Mouse (Mus musculus) CD4-positive, CD25-positive, alpha-beta regulatory T cell, adult 4 months (primary cell): ENCODE results near the gene Stard5. TPM values are rescaled to one million over a fixed set of nuclear protein-coding genes. Genes with fewer than 3 reads are reported as not detected.

Experiments used
- ATAC-seq: one replicate; pipeline ENCODE4 v1.8.0; 2017
- polyA plus RNA-seq, 2 experiments: library from polyadenylated mRNA; unstranded; fragments of 100-300 nt; shearing (Covaris generic); gene quantifications; one replicate each; pipeline ENCODE4 v1.2.1; 2017

Stard5 gene
- polyA plus RNA-seq, 2 experiments from 2014 or later: 49.3 to 54.4 TPM

GRCm38 (mm10) chr7:83667936-83668645 lies 36.3 kb downstream of the Stard5 start:
- no peak for ATAC-seq

- ATAC-seq: no peak
These were observed 37.0 kb downstream of the Stard5 start for GRCm38 (mm10) chr7:83668724-83669123.

- ATAC-seq: no peak
These were observed 39.8 kb downstream of the Stard5 start for GRCm38 (mm10) chr7:83671573-83671972.

GRCm38 (mm10) chr7:83675545-83676254 lies 43.9 kb downstream of the Stard5 start:
- peak; percentile 93 for ATAC-seq

GRCm38 (mm10) chr7:83677296-83677695 lies 45.5 kb downstream of the Stard5 start:
- no peak for ATAC-seq

GRCm38 (mm10) chr7:83678506-83678905 lies 46.7 kb downstream of the Stard5 start:
- ATAC-seq: no peak

- ATAC-seq: no peak
These were observed 51.0 kb downstream of the Stard5 start for GRCm38 (mm10) chr7:83682640-83683274.

GRCm38 (mm10) chr7:83695449-83696212 lies 63.9 kb downstream of the Stard5 start:
- ATAC-seq: peak; percentile 60

GRCm38 (mm10) chr7:83699066-83699745 lies 67.4 kb downstream of the Stard5 start:
- ATAC-seq: no peak

Other genes starting within 250 kb of the Stard5 start
- under 1 TPM; 0.79 to 1.00 TPM for gene Tmc3, start 47.0 kb upstream of the Stard5 start, polyA plus RNA-seq
- 100 to 1,000 TPM; 307 to 504 TPM for gene Il16, start 113.8 kb downstream of the Stard5 start, polyA plus RNA-seq
- not detected for gene Cfap161, start 162.9 kb downstream of the Stard5 start, polyA plus RNA-seq